Mouse (Mus musculus): ENCODE measurements at regions not wholly inside any gene's neighbourhood (a gene's known extent, or its start where the extent isn't known, plus 50 kb on each side); places are given as distances from the start of the nearest gene placed in this dataset.

DNA sequence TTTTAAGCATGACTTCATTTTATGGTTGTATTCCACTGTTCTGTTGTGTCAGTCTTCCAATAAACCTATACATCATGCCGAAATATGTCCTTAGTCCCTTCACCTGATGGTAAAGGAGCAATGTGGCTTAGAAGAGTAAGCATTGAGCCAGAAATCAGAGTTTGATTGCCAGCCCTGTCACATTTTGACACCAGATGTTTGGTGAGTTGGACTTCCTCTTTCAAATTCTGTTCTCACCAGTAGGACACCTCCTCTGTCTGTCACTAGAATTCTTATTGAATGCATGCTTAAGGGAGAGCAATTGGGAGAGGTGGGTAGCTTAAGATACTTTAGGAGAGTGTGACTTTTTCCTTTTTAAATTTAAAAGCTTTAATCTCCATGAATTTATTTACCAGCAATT is 779.1 kb upstream of the Gm8797 start:
- no peak overlapping the region for H3K9ac ChIP-seq (ENCODE audit: insufficient read depth, low read depth, low read length, poor library complexity, severe bottlenecking)
- TF ChIP-seq MAFK (IDR thresholded peaks at IDR 0.05; ENCODE audit: insufficient read depth, low read depth, low read length) (no peak), CHD2 (IDR thresholded peaks at IDR 0.05; ENCODE audit: low read depth, low read length) (no peak), ZNF384 (IDR thresholded peaks at IDR 0.05; ENCODE audit: low read depth, low read length) (no peak), ZC3H11A (IDR thresholded peaks at IDR 0.05; ENCODE audit: borderline replicate concordance, low read depth, low read length) (no peak), HCFC1 (IDR thresholded peaks at IDR 0.05; ENCODE audit: borderline replicate concordance, insufficient read depth, low read length) (no peak)
- DNase-seq (ENCODE audit: low read depth, low spot score), result no peak
- no peak overlapping the region for H3K27ac ChIP-seq (ENCODE audit: insufficient read depth, low read depth, low read length, poor library complexity, severe bottlenecking)
- no peak overlapping the region for H3K4me3 ChIP-seq (ENCODE audit: insufficient read depth in 1 of 2, low read depth in 1 of 2, low read length in 2 of 2, poor library complexity in 1 of 2, severe bottlenecking in 1 of 2)
- H3K4me1 ChIP-seq (ENCODE audit: control insufficient read depth in 2 of 2, insufficient read depth in 2 of 2, low read length in 2 of 2, poor library complexity in 1 of 2), result no peaks in the 10 kb centered on the region
- in situ Hi-C loops (cut with MboI; ENCODE audit: low sequenced_read_pairs in 2 of 2, unreplicated experiment in 2 of 2), result no loop called here
- H3K36me3 ChIP-seq (ENCODE audit: control insufficient read depth, insufficient read depth, low read length, poor library complexity, severe bottlenecking), result no peaks in the 10 kb centered on the region
- H3K9me3 ChIP-seq (ENCODE audit: control insufficient read depth, insufficient read depth, low read depth, low read length), result no peaks in the 10 kb centered on the region

DNA sequence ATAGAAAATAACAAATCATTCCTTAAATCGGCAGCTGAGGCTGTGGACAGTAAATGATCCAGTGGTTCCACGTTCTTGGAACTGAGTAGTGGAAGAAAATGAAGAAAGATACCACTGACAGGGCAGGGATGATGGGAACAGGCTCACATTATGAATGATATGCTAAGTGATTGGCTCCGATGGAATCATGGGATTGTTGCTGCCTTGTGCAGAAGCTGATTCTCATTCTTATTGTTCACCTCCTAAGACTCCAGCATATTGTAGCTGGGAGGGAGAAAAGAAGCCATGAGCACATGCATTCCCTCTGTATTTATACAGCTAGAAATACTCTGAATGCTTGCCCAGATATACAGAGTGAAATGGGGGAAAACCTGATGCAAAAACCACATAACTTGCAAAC is 777.3 kb upstream of the Gm8797 start:
- H3K4me1 ChIP-seq (ENCODE audit: control insufficient read depth in 2 of 2, insufficient read depth in 2 of 2, low read length in 2 of 2, poor library complexity in 1 of 2), result no peaks in the 10 kb centered on the region
- no peak overlapping the region for H3K4me3 ChIP-seq (ENCODE audit: insufficient read depth in 1 of 2, low read depth in 1 of 2, low read length in 2 of 2, poor library complexity in 1 of 2, severe bottlenecking in 1 of 2)
- no peak overlapping the region for H3K27ac ChIP-seq (ENCODE audit: insufficient read depth, low read depth, low read length, poor library complexity, severe bottlenecking)
- no peaks in the 10 kb centered on the region for H3K36me3 ChIP-seq (ENCODE audit: control insufficient read depth, insufficient read depth, low read length, poor library complexity, severe bottlenecking)
- DNase-seq (ENCODE audit: low read depth, low spot score), result no peak
- H3K9me3 ChIP-seq (ENCODE audit: control insufficient read depth, insufficient read depth, low read depth, low read length), result no peaks in the 10 kb centered on the region
- no peak overlapping the region for H3K9ac ChIP-seq (ENCODE audit: insufficient read depth, low read depth, low read length, poor library complexity, severe bottlenecking)
- in situ Hi-C loops (cut with MboI; ENCODE audit: low sequenced_read_pairs in 2 of 2, unreplicated experiment in 2 of 2), result no loop called here
- no peak for TF ChIP-seq CHD2 (IDR thresholded peaks at IDR 0.05; ENCODE audit: low read depth, low read length)
- TF ChIP-seq ZNF384 (IDR thresholded peaks at IDR 0.05; ENCODE audit: low read depth, low read length), result no peak
- TF ChIP-seq ZC3H11A (IDR thresholded peaks at IDR 0.05; ENCODE audit: borderline replicate concordance, low read depth, low read length), result no peak
- TF ChIP-seq MAFK (IDR thresholded peaks at IDR 0.05; ENCODE audit: insufficient read depth, low read depth, low read length), result no peak
- TF ChIP-seq HCFC1 (IDR thresholded peaks at IDR 0.05; ENCODE audit: borderline replicate concordance, insufficient read depth, low read length), result no peak

GRCm38 (mm10) chr3:4973764-4974163 is 776.8 kb upstream of the Gm8797 start:
- no peak overlapping the region for H3K9ac ChIP-seq (ENCODE audit: insufficient read depth, low read depth, low read length, poor library complexity, severe bottlenecking)
- no peaks in the 10 kb centered on the region for H3K4me1 ChIP-seq (ENCODE audit: control insufficient read depth in 2 of 2, insufficient read depth in 2 of 2, low read length in 2 of 2, poor library complexity in 1 of 2)
- no peaks in the 10 kb centered on the region for H3K36me3 ChIP-seq (ENCODE audit: control insufficient read depth, insufficient read depth, low read length, poor library complexity, severe bottlenecking)
- in situ Hi-C loops (cut with MboI; ENCODE audit: low sequenced_read_pairs in 2 of 2, unreplicated experiment in 2 of 2), result no loop called here
- DNase-seq (ENCODE audit: low read depth, low spot score), result no peak
- no peak overlapping the region for H3K27ac ChIP-seq (ENCODE audit: insufficient read depth, low read depth, low read length, poor library complexity, severe bottlenecking)
- no peak overlapping the region for H3K4me3 ChIP-seq (ENCODE audit: insufficient read depth in 1 of 2, low read depth in 1 of 2, low read length in 2 of 2, poor library complexity in 1 of 2, severe bottlenecking in 1 of 2)
- TF ChIP-seq HCFC1 (IDR thresholded peaks at IDR 0.05; ENCODE audit: borderline replicate concordance, insufficient read depth, low read length) (no peak), ZC3H11A (IDR thresholded peaks at IDR 0.05; ENCODE audit: borderline replicate concordance, low read depth, low read length) (no peak), MAFK (IDR thresholded peaks at IDR 0.05; ENCODE audit: insufficient read depth, low read depth, low read length) (no peak), ZNF384 (IDR thresholded peaks at IDR 0.05; ENCODE audit: low read depth, low read length) (no peak), CHD2 (IDR thresholded peaks at IDR 0.05; ENCODE audit: low read depth, low read length) (no peak)
- H3K9me3 ChIP-seq (ENCODE audit: control insufficient read depth, insufficient read depth, low read depth, low read length), result no peaks in the 10 kb centered on the region

GRCm38 (mm10) chr3:4974659-4975058 is 775.9 kb upstream of the Gm8797 start:
- no peak for TF ChIP-seq ZNF384 (IDR thresholded peaks at IDR 0.05; ENCODE audit: low read depth, low read length)
- H3K4me3 ChIP-seq (ENCODE audit: insufficient read depth in 1 of 2, low read depth in 1 of 2, low read length in 2 of 2, poor library complexity in 1 of 2, severe bottlenecking in 1 of 2), result no peak overlapping the region
- in situ Hi-C loops (cut with MboI; ENCODE audit: low sequenced_read_pairs in 2 of 2, unreplicated experiment in 2 of 2), result no loop called here
- H3K9ac ChIP-seq (ENCODE audit: insufficient read depth, low read depth, low read length, poor library complexity, severe bottlenecking), result no peak overlapping the region
- no peaks in the 10 kb centered on the region for H3K36me3 ChIP-seq (ENCODE audit: control insufficient read depth, insufficient read depth, low read length, poor library complexity, severe bottlenecking)
- H3K9me3 ChIP-seq (ENCODE audit: control insufficient read depth, insufficient read depth, low read depth, low read length), result no peaks in the 10 kb centered on the region
- DNase-seq (ENCODE audit: low read depth, low spot score), result no peak
- no peak overlapping the region for H3K27ac ChIP-seq (ENCODE audit: insufficient read depth, low read depth, low read length, poor library complexity, severe bottlenecking)
- no peaks in the 10 kb centered on the region for H3K4me1 ChIP-seq (ENCODE audit: control insufficient read depth in 2 of 2, insufficient read depth in 2 of 2, low read length in 2 of 2, poor library complexity in 1 of 2)

DNA sequence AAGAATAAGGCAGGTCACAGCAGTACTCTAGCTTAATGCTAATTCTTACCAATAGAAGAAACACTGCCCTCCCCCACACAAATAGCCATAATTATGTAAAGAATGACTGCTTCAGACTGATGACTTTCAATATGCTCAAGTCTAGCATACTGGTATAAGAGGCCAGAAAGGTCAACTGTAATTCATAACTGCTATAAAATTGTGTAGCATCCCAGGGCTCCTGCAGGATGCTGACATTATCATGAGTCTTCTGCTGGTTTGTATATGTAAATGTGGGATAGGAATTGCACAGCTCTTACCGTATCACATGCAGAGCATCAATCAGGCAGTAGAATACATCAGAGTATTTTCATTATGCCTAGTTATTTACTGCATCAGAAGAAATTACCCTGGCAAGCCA is 774.3 kb upstream of the Gm8797 start:
- Histone ChIP-seq H3K36me3 (ENCODE audit: control insufficient read depth, insufficient read depth, low read length, poor library complexity, severe bottlenecking) (no peaks in the 10 kb centered on the region), H3K4me1 (ENCODE audit: control insufficient read depth in 2 of 2, insufficient read depth in 2 of 2, low read length in 2 of 2, poor library complexity in 1 of 2) (no peaks in the 10 kb centered on the region), H3K9ac (ENCODE audit: insufficient read depth, low read depth, low read length, poor library complexity, severe bottlenecking) (no peak overlapping the region), H3K9me3 (ENCODE audit: control insufficient read depth, insufficient read depth, low read depth, low read length) (no peaks in the 10 kb centered on the region), H3K4me3 (ENCODE audit: insufficient read depth in 1 of 2, low read depth in 1 of 2, low read length in 2 of 2, poor library complexity in 1 of 2, severe bottlenecking in 1 of 2) (no peak overlapping the region), H3K27ac (ENCODE audit: insufficient read depth, low read depth, low read length, poor library complexity, severe bottlenecking) (no peak overlapping the region)
- DNase-seq (ENCODE audit: low read depth, low spot score), result no peak
- TF ChIP-seq ZC3H11A (IDR thresholded peaks at IDR 0.05; ENCODE audit: borderline replicate concordance, low read depth, low read length), result no peak
- in situ Hi-C loops (cut with MboI; ENCODE audit: low sequenced_read_pairs in 2 of 2, unreplicated experiment in 2 of 2), result no loop called here

Data from ES-E14 (cell line).